Mouse (Mus musculus): ENCODE results near the gene Fam83d. TPM values are rescaled to one million over a fixed set of nuclear protein-coding genes. Genes with fewer than 3 reads are reported as not detected.

The Fam83d gene
- polyA plus RNA-seq, 1 experiment = 23.7 TPM

- DNase-seq (ENCODE audit: low spot score) = no peak
Measured at GRCm38 (mm10) chr2:158745049-158745482, 22.8 kb upstream of the Fam83d start.

- no peak for DNase-seq (ENCODE audit: low spot score)
Measured at GRCm38 (mm10) chr2:158746164-158746563, 21.7 kb upstream of the Fam83d start.

DNA sequence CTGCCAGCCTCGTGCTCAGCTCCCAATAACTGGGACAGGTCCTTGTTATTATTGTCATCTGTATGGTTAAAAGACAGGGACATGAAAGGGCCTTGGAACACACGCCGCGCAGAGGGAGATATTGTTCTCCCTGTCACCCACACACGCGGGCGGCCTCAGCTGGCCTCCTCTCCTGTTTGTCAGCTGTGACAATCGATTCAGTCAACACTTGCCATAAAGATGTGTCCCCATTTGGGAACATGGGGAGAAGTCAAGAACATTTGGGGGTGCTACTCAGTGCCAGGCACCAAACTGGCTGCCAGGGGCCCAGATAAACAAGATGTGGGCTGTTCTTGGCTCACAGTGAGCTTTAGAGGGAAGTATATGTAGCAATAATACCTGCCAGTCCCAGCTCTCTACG, 18.5 kb upstream of the Fam83d start:
- DNase-seq (ENCODE audit: low spot score) = no peak

GRCm38 (mm10) chr2:158760231-158760630, 7.7 kb upstream of the Fam83d start:
- DNase-seq (ENCODE audit: low spot score) = no peak

DNA sequence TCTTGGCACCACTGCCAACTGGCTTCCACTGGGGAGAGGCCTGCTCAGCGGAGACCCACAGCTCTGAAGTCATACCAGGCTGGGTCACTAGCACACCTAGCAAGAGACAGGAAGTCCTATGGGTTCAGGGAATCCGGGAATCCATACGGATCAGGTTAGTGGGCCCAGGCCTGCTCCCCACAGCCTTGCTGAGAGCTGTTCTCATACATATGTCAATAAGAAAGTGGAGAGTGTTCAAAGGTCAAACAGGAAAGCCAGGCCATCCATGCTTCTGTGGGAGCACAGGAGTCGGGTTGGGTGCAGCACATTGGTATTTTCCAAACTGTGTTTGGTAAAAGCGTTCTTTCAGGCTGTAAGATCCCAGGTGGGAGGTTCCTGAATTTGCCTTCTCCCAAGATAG, 5.6 kb upstream of the Fam83d start:
- DNase-seq (ENCODE audit: low spot score) = no peak

DNA sequence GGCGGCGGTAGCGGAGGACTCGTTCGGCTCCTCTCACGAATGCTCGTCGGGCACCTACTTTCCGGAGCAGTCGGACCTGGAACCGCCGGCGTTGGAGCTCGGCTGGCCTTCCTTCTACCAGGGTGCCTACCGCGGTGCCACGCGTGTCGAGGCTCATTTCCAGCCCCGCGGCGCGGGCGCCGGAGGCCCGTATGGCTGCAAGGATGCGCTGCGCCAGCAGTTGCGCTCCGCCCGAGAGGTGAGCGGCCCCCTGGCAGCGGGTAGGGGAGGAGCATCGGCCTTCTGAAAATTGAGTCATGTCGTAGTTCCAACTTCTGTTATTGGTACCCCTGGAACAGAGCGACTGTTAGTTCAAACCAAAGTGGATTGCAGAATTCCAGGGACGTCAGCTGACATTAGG, 457 bp downstream of the Fam83d start:
- no peak for DNase-seq (ENCODE audit: low spot score)

DNA sequence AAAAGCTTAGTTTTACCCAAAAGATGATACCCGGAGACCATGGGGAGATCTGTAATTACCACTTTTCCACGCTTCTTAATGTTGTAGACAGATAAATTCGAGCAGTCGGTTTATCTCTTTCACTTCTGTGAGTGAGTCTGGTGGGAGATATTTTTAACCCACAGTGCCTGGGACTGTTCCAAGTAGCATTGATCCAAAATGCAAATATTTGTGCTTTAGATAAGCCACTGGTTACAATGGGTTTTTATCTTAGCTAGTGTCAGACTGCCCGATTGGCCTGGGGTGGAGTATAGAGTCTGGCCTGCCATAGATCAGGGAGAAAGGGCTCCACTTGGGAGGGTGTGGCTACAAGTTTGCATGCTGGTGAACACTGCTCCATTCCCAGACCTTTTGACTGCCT, 878 bp downstream of the Fam83d start:
- DNase-seq (ENCODE audit: low spot score) = no peak

DNA sequence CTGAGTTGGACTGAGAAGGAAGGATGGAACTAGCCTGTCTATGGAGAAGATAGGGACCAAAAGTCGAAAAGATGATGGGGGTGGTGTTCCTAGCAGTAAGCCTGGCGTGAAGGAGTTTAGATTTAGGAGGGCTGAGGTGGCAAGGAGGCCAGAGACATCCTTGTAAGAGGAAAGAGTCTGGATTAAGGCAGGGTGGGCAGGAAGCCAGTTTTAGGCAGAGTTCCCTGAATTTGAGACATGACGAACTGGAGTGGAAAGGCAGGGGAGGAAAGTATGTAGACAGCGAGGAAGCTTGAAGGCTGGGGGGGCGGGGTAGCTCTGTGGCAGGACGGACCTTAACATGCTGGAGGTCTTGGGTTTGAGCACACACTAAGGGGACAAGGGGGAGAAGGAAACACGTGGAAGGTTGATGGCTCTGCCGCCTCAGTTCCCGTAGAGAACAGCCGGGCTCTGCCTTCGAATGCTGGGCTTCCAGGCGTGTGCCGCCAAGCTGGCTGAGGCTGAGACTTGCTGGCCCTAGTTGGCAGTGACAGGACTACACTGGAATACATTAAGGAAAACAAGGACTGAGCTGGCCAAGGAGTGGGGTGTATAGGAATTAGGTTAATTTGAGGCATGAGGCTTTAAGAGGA, 2.3 kb downstream of the Fam83d start:
- no peak for DNase-seq (ENCODE audit: low spot score)

DNA sequence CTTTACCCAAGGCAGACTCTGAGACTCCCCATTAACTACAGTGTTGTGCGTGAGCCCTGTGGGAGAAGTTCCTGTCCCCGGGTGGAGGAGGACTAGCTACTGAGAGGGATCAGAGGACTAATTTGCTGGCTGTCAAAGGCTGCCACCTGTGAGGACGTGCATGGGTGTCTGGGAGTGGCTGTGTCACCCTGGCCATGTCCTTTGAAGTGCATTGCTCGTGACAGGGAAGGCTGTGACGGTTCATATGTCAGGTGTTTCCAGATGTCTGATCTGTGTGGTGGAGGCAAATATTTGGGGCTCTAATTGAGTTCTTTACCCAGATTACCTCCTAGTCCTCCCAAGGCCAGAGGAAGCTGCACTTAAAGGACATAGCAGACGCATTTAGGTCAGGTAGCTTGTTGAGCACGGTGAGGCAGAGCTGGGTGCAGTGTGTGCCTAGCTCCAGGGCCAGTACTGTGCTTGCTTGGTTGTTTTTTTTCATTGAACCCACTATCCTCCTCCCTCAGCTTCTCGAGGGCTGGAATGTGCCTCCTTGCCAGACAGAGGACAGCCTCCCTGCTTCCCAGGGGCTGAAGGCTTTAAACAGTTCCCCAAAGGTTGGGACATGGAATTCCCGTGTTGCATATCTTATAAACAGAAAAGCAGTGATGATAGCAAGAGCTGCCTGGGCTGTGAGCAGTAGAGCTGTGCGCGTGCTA, 3.3 kb downstream of the Fam83d start:
- DNase-seq (ENCODE audit: low spot score) = no peak

- no peak for DNase-seq (ENCODE audit: low spot score)
Measured at GRCm38 (mm10) chr2:158772808-158773207, 4.9 kb downstream of the Fam83d start.

DNA sequence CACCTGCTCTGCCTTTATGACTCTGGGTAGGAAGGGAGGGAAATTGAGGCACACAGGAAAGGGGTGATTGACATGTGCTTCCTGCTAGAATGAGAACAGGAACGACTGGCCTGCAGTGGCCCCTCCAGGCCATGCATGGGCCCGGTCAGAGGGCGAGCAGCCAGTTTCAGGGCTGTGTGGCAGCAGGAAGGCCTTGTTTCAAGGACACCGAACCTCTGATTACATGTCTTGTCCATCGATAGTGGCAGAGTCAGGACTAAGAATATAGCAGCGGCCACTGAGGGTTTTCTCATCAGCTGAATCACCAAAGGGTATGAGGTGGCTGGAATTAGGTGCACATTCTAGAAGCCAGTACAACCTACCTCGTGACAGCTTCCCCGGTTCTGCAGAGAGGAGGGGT, 7.0 kb downstream of the Fam83d start:
- DNase-seq (ENCODE audit: low spot score) = no peak

- DNase-seq (ENCODE audit: low spot score) = no peak
Measured at GRCm38 (mm10) chr2:158776716-158777115, 8.8 kb downstream of the Fam83d start.

DNA sequence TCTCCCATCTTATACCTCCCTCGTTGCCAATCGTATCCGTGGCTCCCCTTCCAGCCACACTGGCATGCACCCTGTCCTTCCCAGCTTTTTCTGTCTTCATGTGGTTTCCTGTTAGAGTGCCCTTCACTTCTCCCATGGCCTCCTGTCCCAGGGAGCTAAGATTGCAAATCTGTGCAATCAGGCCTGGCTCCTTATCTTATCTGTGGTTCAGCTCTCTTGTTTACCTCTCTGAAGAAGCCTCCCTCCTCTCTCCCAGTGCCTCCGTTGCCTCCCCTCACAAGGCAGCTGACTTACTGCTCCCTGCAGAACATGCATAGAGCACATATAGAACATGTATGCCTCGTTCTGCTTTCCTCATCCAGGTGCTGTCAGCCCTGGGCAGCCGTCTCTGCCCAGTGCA, 9.6 kb downstream of the Fam83d start:
- DNase-seq (ENCODE audit: low spot score) = no peak

DNA sequence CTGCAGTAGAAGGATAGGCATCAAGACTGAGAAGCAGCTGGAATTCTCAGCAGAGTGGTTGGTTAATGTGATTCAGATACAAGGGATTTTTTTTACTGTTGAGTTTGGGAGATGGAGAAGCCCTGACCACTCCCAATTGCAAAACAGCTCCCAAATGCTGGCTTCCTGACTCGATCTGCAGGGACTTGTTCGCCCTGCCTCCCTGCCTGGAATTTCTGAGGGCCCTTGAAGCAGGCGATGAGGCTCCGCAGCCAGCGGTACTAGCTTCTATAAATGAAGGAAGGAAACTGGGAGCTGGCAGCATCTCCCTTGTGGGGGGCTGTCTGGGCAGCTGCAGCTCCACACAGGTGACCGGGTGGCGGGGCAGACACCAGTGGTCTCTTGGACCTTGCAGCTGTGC, 10.5 kb downstream of the Fam83d start:
- no peak for DNase-seq (ENCODE audit: low spot score)

DNA sequence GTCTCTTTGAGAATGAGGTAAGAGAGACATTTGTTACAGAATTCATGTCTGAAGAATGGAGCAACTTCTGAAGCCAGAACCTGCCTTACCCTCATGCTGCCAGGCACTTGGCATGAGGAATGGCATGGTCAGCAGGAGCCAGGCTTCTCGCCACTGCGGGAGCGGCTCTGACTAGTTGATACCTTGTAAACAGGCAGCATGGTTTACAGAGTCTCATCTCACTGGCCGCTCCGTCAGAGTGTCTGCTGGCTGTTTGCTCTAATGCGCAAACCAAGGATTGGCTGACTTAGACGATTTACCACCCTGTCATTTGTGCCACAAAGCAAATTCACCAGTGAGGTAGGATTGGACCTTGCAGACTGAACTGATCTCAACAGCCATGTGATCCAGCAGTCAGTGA, 13.2 kb downstream of the Fam83d start:
- DNase-seq (ENCODE audit: low spot score) = no peak

DNA sequence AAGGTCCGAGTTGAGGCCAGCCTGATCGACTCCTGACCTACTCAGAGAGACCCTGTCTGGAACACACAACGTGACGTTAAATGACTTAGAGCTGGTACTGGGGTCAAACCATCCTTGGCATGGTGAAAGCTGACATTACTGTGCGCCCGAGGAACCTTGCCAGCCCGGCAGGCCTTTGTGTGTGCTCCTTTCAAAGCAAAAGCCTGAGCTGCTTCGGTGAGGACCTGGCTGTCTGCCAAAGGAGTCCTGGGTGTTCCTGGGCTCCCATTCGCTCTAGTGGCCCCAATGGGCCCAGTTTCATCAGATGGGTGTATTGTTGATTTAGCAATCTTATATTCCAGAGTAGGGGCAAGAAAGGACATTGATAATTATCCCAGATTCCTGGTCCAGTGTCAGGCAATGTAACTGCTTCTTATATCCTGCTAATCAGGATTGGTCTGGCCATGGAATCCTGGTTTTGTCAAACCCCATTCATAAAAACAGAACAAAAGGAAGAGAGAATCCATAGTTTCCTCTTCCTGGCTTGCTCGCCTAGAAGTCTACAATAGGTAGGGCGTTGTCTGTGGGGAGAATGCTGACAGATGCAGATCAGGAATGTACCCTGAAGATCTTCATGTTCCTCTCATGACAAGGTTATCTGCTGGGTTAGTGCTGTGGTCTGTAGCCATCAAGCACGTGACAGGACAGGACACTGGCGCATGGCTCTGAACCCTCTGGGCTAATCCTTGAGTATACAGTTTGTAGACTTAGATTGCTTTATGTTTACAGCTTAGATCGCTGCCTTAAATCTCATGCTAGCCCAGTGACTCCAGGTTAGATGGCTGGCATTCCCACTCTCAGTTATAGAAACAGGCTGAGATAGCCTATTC, 19.3 kb downstream of the Fam83d start:
- DNase-seq (ENCODE audit: low spot score) = no peak

- peak; percentile 80 for DNase-seq (ENCODE audit: low spot score)
Measured at GRCm38 (mm10) chr2:158794494-158795004, 26.7 kb downstream of the Fam83d start, which contains the start of gene Dhx35. Gene Dhx35 (plus strand): TSS chr2:158794807.

DNA sequence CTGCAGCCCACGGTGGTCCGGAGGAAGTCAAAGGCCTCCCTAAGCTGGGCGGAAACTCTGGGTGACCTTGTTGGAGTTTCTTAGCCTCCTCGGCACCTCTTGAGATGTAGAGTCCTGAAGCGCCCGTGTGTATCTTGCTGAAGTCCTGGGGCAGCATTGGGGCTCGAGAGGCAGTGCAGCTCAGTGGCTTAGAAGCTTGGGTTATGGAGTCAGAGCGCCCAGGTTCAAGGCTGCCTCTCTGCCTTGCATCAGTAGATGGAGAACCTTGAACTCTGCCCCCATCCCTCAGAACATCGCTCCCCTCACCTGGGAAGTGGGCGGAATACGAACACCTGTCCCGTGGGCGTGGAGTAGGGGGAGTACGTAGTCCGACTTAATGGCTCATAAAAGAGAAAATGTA, 27.1 kb downstream of the Fam83d start:
- no peak for DNase-seq (ENCODE audit: low spot score)

DNA sequence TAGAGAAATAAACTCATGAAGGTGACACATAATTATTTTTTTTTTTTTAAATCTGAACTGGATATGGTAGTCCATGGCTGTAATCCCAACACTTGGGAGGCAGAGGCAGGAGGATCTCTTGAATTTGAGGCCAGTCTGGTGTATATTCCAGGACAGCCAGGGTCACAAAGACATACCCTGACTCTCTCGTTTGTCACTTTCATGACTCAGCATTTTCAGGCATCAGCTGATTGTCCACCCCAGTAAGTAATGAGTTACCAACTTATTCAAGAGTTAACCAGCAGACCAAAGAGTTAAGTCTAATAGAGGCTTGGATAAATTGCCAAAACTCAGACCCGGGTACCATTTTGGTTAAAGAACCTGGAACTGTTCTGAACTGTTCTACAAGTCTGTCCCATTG, 28.0 kb downstream of the Fam83d start:
- DNase-seq (ENCODE audit: low spot score) = no peak

DNA sequence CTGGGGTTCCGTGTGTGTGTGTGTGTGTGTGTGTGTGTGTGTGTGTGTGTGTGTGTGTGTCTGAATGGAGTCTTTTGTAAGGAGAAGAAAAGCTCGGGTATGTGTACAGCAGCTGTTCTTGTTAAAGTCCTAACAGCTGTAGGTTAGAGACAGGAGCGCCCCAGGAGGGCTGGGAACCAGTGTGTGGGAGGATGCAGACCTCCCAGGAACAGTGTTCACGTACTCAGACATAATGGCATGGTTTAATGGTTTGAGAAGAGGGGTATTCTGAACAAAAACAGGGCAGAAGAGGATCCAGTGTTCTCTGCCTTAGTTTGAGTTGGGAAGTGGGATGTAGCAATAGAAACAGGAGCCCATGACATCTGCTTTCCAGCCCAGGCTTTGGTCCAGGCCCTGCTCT, 31.4 kb downstream of the Fam83d start:
- no peak for DNase-seq (ENCODE audit: low spot score)

DNA sequence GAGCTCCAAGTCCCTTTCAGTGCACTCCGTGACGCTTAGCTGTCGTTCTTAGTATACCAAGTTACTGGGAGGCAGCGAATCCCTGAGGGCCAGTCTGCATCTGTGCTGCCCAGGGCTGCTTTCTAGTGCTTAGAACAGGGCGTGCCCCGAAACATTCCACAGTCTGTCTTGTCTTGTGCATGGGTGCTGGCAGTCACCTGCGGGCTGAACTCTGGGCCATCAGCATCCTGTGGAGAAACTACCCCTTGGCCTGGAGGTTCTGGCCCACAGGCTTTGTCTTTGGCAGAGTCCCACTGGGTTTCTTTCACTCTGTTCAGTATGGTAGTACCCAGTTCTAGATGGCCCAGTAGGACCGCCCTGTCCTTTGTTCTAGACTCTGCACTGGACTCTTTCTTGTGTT, 32.9 kb downstream of the Fam83d start:
- DNase-seq (ENCODE audit: low spot score) = no peak

GRCm38 (mm10) chr2:158803575-158803974, 35.7 kb downstream of the Fam83d start:
- no peak for DNase-seq (ENCODE audit: low spot score)

- DNase-seq (ENCODE audit: low spot score) = no peak
Measured at GRCm38 (mm10) chr2:158815686-158816085, 47.8 kb downstream of the Fam83d start.

Data from urinary bladder, adult 2 months (tissue).